Mouse (Mus musculus) E14TG2a.4 (cell line): ENCODE data around the gene Ttc36.
"Not testable (repeated sequence)": the region's sequence is repeated elsewhere in the genome, so short reads cannot be mapped to it uniquely, and the experiment has no call there.

Experiments used
- H3K27me3 ChIP-seq: 2 replicates; pipeline ENCODE4 v1.6.1; 2014; ENCODE audit warnings: low read length, control low read depth; ENCODE audit not compliant: insufficient read depth
- H3K36me3 ChIP-seq: 2 replicates; pipeline ENCODE4 v1.6.1; 2014; ENCODE audit warnings: low read length, control low read depth; ENCODE audit not compliant: insufficient read depth
- H3K4me1 ChIP-seq: replicated peaks from 2 replicates; pipeline ENCODE4 v1.6.1; 2014; ENCODE audit warnings: low read depth, low read length, control low read depth
- H3K4me3 ChIP-seq: replicated peaks from 2 replicates; pipeline ENCODE4 v1.5.1; 2014; ENCODE audit warnings: mild to moderate bottlenecking, low read length
- H3K9me3 ChIP-seq: 2 replicates; pipeline ENCODE4 v1.6.1; 2014; ENCODE audit warnings: low read length, control low read depth
- CTCF ChIP-seq: conservative IDR thresholded peaks from 2 replicates; pipeline ENCODE4 v1.5.1; 2014; ENCODE audit warnings: low read length
- NANOG ChIP-seq: IDR thresholded peaks from 2 replicates; pipeline ENCODE4 v1.6.1; 2014; ENCODE audit warnings: borderline replicate concordance, low read length, mixed read lengths
- POU5F1 ChIP-seq: IDR thresholded peaks from 2 replicates; pipeline ENCODE4 v1.6.1; 2014; ENCODE audit warnings: low read length, borderline replicate concordance

Ttc36 gene

DNA sequence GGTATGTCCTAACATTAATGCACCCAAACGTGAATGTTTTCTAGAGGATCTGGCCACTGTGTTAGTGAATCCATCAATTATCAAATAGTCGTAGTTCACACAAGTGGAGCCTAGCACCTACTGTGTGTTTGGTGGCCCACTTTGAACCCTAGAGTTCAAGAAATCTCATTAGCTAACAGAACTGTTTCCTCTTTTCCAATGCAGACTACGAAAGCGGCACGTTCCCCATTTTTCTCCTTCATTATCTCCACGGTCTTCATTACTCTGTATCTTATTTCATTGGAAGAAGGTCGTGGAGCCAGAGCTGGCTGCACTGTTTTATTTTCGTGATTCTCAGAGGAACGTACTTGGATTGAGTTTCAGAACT, 2.9 kb downstream of the Ttc36 start:
- H3K36me3 ChIP-seq, result peaks cover 5% of the 10 kb centered on the region
- TF ChIP-seq NANOG (no peak), CTCF (no peak), POU5F1 (no peak)
- peak overlapping the region; percentile 89 for H3K4me3 ChIP-seq
- H3K27me3 ChIP-seq, result peaks cover 44% of the 10 kb centered on the region
- peaks cover 22% of the 10 kb centered on the region for H3K4me1 ChIP-seq
- H3K9me3 ChIP-seq, result no peaks in the 10 kb centered on the region

DNA sequence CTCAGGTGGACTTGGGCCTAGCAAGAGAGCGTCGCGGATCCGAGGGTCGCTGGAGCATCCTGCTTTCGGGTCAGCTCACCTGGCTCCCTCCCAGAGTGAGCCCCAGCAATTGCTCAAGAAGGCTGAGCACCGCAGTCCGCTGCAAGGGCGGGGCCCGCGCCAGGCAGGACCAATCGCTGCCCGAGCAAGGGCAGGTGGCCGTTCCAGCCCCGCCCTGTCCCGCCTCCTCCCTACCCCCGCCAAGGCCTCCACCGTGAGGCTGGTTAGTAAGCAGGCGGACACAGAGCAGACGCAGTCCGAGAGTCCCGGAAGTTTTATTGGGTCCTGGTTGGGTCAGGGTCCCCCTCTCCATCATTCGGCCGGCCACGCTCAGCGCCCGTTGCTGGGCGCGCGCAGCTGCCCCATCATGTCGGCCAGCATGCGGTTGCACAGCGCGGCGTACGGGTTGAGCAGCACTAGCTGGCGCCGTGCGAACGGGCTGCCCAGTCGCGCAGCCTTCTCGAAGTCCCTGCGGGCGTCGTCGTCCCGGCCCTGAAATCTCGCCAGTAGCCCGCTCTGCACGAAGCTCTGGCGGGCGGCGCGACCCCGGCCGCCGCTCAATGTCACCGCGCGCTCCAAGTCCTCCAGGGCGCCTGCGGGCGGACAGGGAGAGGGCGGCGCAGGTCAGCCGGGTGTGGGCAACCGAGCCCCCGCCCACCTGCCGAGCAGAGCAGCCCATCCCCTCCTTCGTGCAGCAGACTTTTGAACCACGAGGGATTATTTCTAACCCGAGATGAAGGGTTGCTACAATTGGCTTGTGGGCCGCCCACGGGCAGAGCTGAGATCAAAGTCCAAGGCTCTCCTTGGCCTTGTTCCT, 3.5 kb downstream of the Ttc36 start, which contains the start of gene Tmem25:
Tmem25 (minus strand) TSS at position 206 of the 856 bp plus-strand sequence.
- TF ChIP-seq CTCF (no peak), NANOG (no peak), POU5F1 (no peak)
- no peaks in the 10 kb centered on the region for H3K9me3 ChIP-seq
- no peaks in the 10 kb centered on the region for H3K36me3 ChIP-seq
- H3K27me3 ChIP-seq, result peaks cover 44% of the 10 kb centered on the region
- peak within 1 kb of the TSS; percentile 89 for H3K4me3 ChIP-seq
- H3K4me1 ChIP-seq, result peaks cover 22% of the 10 kb centered on the region

DNA sequence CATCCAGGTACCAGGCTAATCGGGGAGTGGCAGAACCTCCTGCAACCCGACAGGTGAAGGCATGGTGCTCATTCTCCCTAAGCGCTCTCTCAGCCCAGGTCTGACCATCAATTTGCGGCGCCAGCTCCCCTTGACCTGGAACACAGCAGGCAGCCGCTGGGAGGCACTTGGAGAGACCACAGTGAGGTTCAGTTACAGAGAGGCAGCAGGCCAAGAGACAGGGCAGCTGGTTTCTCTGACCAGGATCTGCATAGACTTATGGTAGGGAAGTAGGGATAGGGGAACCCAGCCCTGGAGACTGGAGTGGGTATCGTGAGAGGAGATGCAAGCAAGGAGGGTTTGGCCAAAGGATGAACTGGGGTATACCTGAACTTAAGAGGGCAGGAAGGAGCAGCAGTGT, 4.6 kb downstream of the Ttc36 start:
- no peaks in the 10 kb centered on the region for H3K36me3 ChIP-seq

DNA sequence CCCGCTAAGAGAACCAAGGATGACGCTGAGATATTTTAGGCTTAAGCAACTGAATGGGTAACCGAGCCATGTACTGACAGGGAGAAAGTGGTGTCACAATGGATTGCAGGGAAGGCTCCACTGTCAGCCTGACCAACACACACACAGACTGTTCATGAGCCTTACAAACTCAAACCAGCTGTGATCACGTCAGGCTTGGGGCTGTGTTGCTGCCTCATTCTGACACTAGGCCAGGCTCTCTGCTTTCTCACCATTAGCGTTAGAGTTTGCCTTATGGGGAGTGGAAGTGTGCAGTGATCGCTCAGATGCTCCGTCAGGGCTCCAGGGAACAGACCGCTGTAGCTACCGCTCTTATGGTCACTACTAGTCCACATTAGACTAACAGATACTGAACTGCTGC, 10.0 kb downstream of the Ttc36 start:
- Histone ChIP-seq H3K36me3 (peaks cover 46% of the 10 kb centered on the region), H3K4me3 (no peak overlapping the region), H3K27me3 (peaks cover 11% of the 10 kb centered on the region), H3K9me3 (no peaks in the 10 kb centered on the region), H3K4me1 (peaks cover under 1% of the 10 kb centered on the region)
- no peak for TF ChIP-seq POU5F1

More for the DNA sequence above, 4.6 kb downstream of the Ttc36 start:
- H3K27me3 ChIP-seq, result peaks cover 44% of the 10 kb centered on the region
- H3K4me3 ChIP-seq, result peak overlapping the region; percentile 89
- H3K9me3 ChIP-seq, result no peaks in the 10 kb centered on the region
- H3K4me1 ChIP-seq, result peaks cover 22% of the 10 kb centered on the region
- TF ChIP-seq POU5F1 (no peak), CTCF (no peak), NANOG (no peak)

DNA sequence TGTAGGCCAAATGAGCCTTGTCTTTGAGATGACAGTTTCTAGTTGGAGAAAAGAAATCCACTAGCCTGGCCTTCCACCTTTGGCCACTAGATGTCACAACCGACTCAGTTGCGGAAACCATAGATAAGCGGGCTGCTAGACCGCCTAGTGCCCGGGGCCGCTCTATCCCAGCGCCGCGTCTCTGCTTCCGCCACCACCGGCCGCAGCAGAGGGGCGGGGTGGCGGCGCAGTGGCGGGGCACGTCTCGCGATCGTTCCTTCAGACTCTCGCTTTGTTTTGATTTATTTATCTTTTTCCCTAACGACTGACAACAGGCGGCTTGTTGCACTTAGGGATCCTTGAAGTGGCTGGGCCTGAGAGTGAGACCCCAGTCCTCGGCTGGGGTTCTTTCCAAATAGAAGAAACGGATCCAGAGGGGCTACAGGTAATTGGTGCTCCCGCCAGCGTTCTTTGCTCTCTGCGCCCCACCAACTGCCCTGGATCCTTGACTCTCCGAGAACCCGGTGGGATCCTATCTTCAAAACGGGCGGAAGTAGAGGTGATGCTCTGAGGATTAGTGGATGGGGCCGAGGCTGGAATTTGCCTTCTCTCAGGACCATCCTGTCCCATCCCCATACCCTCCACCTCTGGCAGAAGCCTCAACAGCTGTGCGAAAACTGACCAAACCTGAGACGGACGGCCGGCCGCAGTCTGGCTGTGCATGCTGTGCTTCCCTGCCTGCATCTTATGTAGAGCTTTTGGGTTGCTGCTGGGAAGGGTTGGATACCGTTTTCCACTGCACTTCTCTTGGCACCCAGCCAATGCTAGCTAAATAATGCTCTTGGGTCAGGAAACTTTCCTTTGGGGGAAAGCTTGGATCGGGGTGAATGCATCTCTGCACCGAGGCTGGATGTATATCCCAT, 29.9 kb downstream of the Ttc36 start:
- Histone ChIP-seq H3K4me1 (peaks cover 25% of the 10 kb centered on the region), H3K4me3 (peak overlapping the region; percentile 97), H3K9me3 (no peaks in the 10 kb centered on the region), H3K27me3 (no peaks in the 10 kb centered on the region), H3K36me3 (peaks cover 26% of the 10 kb centered on the region)
- TF ChIP-seq POU5F1 (no peak), CTCF (peak; percentile 92)

DNA sequence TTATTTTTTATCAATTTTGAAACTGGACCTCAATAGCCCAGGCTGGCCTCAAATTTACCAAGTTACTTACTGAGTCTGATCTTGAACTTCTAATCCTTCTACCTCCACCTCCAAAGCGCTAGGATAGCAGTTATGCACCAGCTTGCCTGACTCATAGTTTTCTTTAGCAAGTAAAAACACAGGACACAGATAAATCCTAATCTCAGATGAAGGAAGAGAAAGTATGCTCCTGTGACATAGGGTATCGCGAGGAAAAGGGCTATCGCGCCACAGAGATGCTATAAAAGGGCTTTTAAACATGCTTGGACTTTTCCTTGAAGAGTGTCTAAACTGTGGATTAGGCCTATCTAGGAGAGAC, 30.5 kb downstream of the Ttc36 start:
- H3K27me3 ChIP-seq, result no peaks in the 10 kb centered on the region
- H3K4me1 ChIP-seq, result peaks cover 25% of the 10 kb centered on the region
- H3K36me3 ChIP-seq, result peaks cover 25% of the 10 kb centered on the region
- no peak for TF ChIP-seq POU5F1
- H3K9me3 ChIP-seq, result no peaks in the 10 kb centered on the region
- H3K4me3 ChIP-seq, result no peak overlapping the region

DNA sequence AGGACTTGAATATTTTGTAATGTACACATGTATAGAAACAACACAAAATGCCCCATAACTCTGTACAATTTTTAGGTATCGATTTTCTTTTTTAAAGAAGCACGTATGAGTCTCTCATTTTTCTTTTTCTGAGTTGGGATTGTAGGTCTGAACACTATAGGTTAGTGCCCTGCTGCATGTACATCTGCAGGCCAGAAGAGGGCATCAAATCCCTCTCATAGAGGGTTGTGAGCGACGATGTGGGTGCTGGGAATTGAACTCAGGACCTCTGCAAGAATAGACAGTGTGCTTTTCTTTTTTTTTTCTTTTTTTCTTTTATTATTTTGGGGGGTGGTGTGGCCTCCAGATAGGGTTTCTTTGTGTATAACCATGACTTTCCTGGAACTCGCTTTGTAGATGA, 31.5 kb downstream of the Ttc36 start:
- Histone ChIP-seq H3K4me1 (peaks cover 30% of the 10 kb centered on the region), H3K27me3 (no peaks in the 10 kb centered on the region), H3K4me3 (no peak overlapping the region), H3K36me3 (peaks cover 18% of the 10 kb centered on the region), H3K9me3 (no peaks in the 10 kb centered on the region)
- TF ChIP-seq POU5F1 (no peak), CTCF (peak; percentile 13; the same call in 1 of the 2 replicates), NANOG (no peak)

DNA sequence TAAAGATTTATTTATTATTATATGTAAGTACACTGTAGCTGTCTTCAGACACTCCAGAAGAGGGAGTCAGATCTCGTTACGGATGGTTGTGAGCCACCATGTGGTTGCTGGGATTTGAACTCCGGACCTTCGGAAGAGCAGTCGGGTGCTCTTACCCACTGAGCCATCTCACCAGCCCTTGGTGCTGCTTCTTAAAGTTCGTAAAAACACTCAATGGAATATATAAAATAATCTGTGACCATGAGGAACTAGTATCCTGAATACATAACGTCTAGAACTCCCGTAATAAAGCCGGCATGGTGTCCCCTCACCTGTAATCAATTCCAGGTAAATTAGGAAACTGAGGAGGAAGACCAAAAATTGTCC, 34.9 kb downstream of the Ttc36 start:
- not testable (repeated sequence) for H3K9me3 ChIP-seq

DNA sequence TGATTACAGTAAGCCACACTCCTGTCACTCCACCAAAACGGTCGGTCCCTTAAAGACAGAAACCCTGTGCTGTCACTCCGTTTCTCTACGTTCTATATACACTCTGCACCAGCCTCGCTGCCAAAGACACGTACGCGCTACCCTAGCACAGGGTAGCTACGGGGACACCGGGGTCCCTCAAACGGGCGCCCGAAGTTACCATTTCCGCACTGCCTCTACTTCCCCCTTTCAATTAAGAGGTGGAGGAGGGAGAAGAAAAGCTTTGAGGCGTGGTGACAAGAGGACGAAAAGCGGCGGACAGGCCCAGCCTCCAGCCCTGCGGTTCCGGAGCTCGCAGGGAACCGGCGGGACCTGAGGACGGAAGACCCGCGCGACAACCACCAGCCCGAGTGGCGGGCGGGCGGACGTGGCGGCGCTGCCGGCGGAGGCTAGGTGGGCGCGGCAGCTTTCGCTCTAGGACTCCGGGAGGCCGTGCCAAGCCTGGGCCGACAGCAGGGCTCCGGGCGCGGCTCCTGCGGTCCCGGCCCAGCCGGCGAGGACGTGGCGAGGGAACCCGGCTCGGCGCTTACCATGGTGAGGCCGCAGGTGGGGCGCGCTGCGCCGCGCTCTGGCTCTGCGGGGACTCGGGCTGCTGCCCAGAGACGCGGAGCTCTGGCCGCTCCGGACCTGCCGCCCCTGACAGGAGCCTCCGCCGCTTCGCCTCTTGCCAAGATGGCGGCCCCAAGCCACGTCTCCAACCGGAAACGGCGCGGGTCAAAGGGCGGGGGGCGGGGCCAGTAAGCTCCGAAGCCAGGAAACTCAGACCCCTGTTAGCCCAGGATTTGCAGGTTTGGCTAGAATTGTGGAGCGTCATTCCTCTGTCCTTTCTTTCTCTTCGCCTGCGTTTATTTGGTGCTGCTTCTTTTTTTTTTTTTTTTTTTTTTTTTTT, 35.5 kb downstream of the Ttc36 start, which contains the start of the genes Arcn1 and Ift46:
Arcn1 (minus strand) TSS at position 745 of the 928 bp plus-strand sequence.
Ift46 (plus strand) TSS at position 808 of the 928 bp plus-strand sequence.
- H3K4me3 ChIP-seq, result peak within 1 kb of the TSS; percentile 95
- H3K9me3 ChIP-seq, result no peaks in the 10 kb centered on the region
- peaks cover 40% of the 10 kb centered on the region for H3K4me1 ChIP-seq
- 0 out of 2 replicates have a peak, but pooled peaks cover 4% of the 10 kb centered on the region for H3K36me3 ChIP-seq
- no peaks in the 10 kb centered on the region for H3K27me3 ChIP-seq
- no peak for TF ChIP-seq POU5F1
- TF ChIP-seq NANOG, result no peak
- no peak for TF ChIP-seq CTCF

More for the DNA sequence above, 34.9 kb downstream of the Ttc36 start:
- H3K4me3 ChIP-seq, result peak overlapping the region; percentile 95
- H3K36me3 ChIP-seq, H3K27me3 ChIP-seq: not testable (repeated sequence)
- peaks cover 34% of the 10 kb centered on the region for H3K4me1 ChIP-seq
